In genomic region chr5:112718655-112719306, GRCm38 (mm10) we compare ENCODE assay signal across 9 mouse cellular contexts.
DNase-seq lines count a peak whose midpoint lies in the region; ATAC-seq and TF ChIP-seq lines count a peak whose summit lies in the region.
"Had no signal": no experiment of that assay in that cellular context is flagged by ENCODE, and none has a peak within 500 bp of the region (broad histone marks: within the 10 kb centered on the region; RNA-seq: fewer than 3 reads in every experiment).

No protein-coding gene starts in this region.

- H3K4me1 ChIP-seq in heart, embryonic 10.5 days: 0 out of 2 replicates have a peak, but pooled peaks cover 4% of the 10 kb centered on the region
- H3K4me1 ChIP-seq in kidney, postnatal 0 days (replicated peaks; ENCODE audit: insufficient read depth, low read length): no peaks in the 10 kb centered on the region

- peaks cover 78% of the 10 kb centered on the region for H3K36me3 ChIP-seq in heart, embryonic 10.5 days
- H3K36me3 ChIP-seq in kidney, postnatal 0 days (ENCODE audit: insufficient read depth, low read length): no peaks in the 10 kb centered on the region

- H3K4me3 ChIP-seq in heart, embryonic 10.5 days: no peak overlapping the region
- H3K4me3 ChIP-seq in kidney, postnatal 0 days (replicated peaks; ENCODE audit: low read depth, low read length): no peak overlapping the region
- H3K4me3 ChIP-seq: heart, embryonic 15.5 days had no signal

- no peaks in the 10 kb centered on the region; the same call in 1 of the 2 replicates for H3K27me3 ChIP-seq in heart, embryonic 10.5 days (ENCODE audit: insufficient read depth, poor library complexity, severe bottlenecking)
- no peaks in the 10 kb centered on the region for H3K27me3 ChIP-seq in kidney, postnatal 0 days (ENCODE audit: insufficient read depth, low read length)
- H3K27me3 ChIP-seq: heart, embryonic 15.5 days had no signal

- no peak overlapping the region for H3K9ac ChIP-seq in kidney, postnatal 0 days (ENCODE audit: low read depth, low read length)
- H3K9ac ChIP-seq: heart, embryonic 15.5 days had no signal

- no peak for TF ChIP-seq CTCF in kidney, postnatal 0 days (IDR thresholded peaks at IDR 0.05; ENCODE audit: low read depth)

- no peak overlapping the region for H3K4me2 ChIP-seq in kidney, postnatal 0 days (ENCODE audit: low read length)
- H3K4me2 ChIP-seq: heart, embryonic 15.5 days had no signal

- H3K9me3 ChIP-seq in heart, embryonic 10.5 days: no peaks in the 10 kb centered on the region
- no peaks in the 10 kb centered on the region for H3K9me3 ChIP-seq in kidney, postnatal 0 days (replicated peaks; ENCODE audit: low read length)
- H3K9me3 ChIP-seq: heart, embryonic 15.5 days had no signal

- no peak for ATAC-seq in kidney, postnatal 0 days (replicated peaks; ENCODE audit: low FRiP score, low read depth)
- no peak for ATAC-seq in monocyte, adult 5-6 weeks (replicated peaks; ENCODE audit: insufficient number of reproducible peaks, low FRiP score, low TSS enrichment, poor library complexity, severe bottlenecking)

- DNase-seq in heart, adult 11 months: peak; percentile 90
- DNase-seq in heart, embryonic 10.5 days (ENCODE audit: low spot score): no peak
- peak; percentile 66 to 68 for DNase-seq in adrenal gland, adult 18-20 months (ENCODE audit: low spot score in 2 of 2)
- peak; percentile 92 for DNase-seq in forelimb bud, embryonic 11.5 days (ENCODE audit: low read depth, low spot score)
- peak; percentile 90 for DNase-seq in kidney, postnatal 0 days (ENCODE audit: low spot score)
- peak; percentile 92 for DNase-seq in mesoderm, embryonic 11.5 days (ENCODE audit: low read depth, low spot score)
- peak; percentile 55 for DNase-seq in thymus, postnatal 0 days (ENCODE audit: low spot score)

- WGBS in heart, embryonic 10.5 days: 48% methylated on average over 12 of the region's 12 CpGs
- 46% methylated on average over 12 of the region's 12 CpGs for WGBS in kidney, postnatal 0 days

- no peak overlapping the region for H3K27ac ChIP-seq in heart, embryonic 10.5 days
- no peak overlapping the region for H3K27ac ChIP-seq in kidney, postnatal 0 days
- H3K27ac ChIP-seq: heart, embryonic 15.5 days had no signal
